Mouse (Mus musculus) forebrain, embryonic 11.5 days (tissue): Measurements from ENCODE around the gene Sacm1l. TPM values are rescaled to one million over a fixed set of nuclear protein-coding genes. Genes with fewer than 3 reads are reported as not detected.

ENCODE experiments used
- ATAC-seq: fragments of 200-750 bp; cut with Nextera tagmentation; replicated peaks from 2 replicates; pipeline ENCODE4 v1.8.0; 2017; ENCODE audit warnings: moderate TSS enrichment; ENCODE audit not compliant: low FRiP score
- DNase-seq: peaks from one replicate; pipeline ENCODE4 v3.0.0-alpha.2; 2017; ENCODE audit warnings: low spot score
- H3K27ac ChIP-seq: fragments of 300-500 bp; sonication (generic); 2 replicates; pipeline ENCODE4 v1.5.1; 2014; ENCODE audit warnings: low read depth, low read length
- H3K27me3 ChIP-seq: fragments of 300-500 bp; sonication (generic); 2 replicates; pipeline ENCODE4 v1.6.1; 2014; ENCODE audit warnings: mild to moderate bottlenecking, low read length, mixed read lengths; ENCODE audit not compliant: control insufficient read depth, insufficient read depth
- H3K36me3 ChIP-seq: fragments of 300-500 bp; sonication (generic); 2 replicates; pipeline ENCODE4 v1.6.1; 2014; ENCODE audit warnings: mild to moderate bottlenecking, low read length, moderate library complexity, mixed read lengths; ENCODE audit not compliant: control insufficient read depth, insufficient read depth
- H3K4me1 ChIP-seq: fragments of 300-500 bp; sonication (generic); replicated peaks from 2 replicates; pipeline ENCODE4 v1.6.1; 2014; ENCODE audit warnings: low read length, mixed read lengths; ENCODE audit not compliant: control insufficient read depth, insufficient read depth
- H3K4me2 ChIP-seq: fragments of 300-500 bp; sonication (generic); 2 replicates; pipeline ENCODE4 v1.6.1; 2014; ENCODE audit warnings: low read depth, mild to moderate bottlenecking, low read length, moderate library complexity, mixed read lengths; ENCODE audit not compliant: severe bottlenecking
- H3K4me3 ChIP-seq: fragments of 300-500 bp; sonication (generic); 2 replicates; pipeline ENCODE4 v1.5.1; 2014; ENCODE audit warnings: low read depth, low read length
- H3K9ac ChIP-seq: fragments of 300-500 bp; sonication (generic); 2 replicates; pipeline ENCODE4 v1.6.1; 2014; ENCODE audit warnings: low read length
- H3K9me3 ChIP-seq: fragments of 300-500 bp; sonication (generic); 2 replicates; pipeline ENCODE4 v1.6.1; 2016; ENCODE audit warnings: low read length, mixed read lengths; ENCODE audit not compliant: control insufficient read depth
- WGBS: fragments of 180-500 bp; shearing (Covaris S2); extraction: QIAGEN DNeasy Blood & Tissue Kit; methylation state at CpG from one replicate; pipeline ENCODE4 v1.1.7; 2014; 5-methylcytosine and 5-hydroxymethylcytosine counted together
- polyA plus RNA-seq: library from polyadenylated mRNA; unstranded; fragments of >200 nt; fragmentation: Nextera tagmentation; extraction: Ambion mirVana; gene quantifications from 2 replicates; pipeline ENCODE4 v1.2.1, GENCODE M21; 2014

The Sacm1l gene
- polyA plus RNA-seq, 1 experiment from 2014 or later: 46.4 TPM

- no peaks in the 10 kb centered on the region for H3K9me3 ChIP-seq
Observed at GRCm38 (mm10) chr9:123489073-123489472, 40.5 kb upstream of the Sacm1l start.

GRCm38 (mm10) chr9:123489727-123490343 is 39.7 kb upstream of the Sacm1l start:
- H3K27me3 ChIP-seq: no peaks in the 10 kb centered on the region
- H3K9me3 ChIP-seq: no peaks in the 10 kb centered on the region
- H3K4me3 ChIP-seq: no peak overlapping the region
- DNase-seq (no peak), ATAC-seq (no peak)
- no peak overlapping the region for H3K27ac ChIP-seq
- H3K36me3 ChIP-seq: no peaks in the 10 kb centered on the region
- H3K9ac ChIP-seq: no peak overlapping the region
- H3K4me1 ChIP-seq: 0 out of 2 replicates have a peak, but pooled peaks cover 2% of the 10 kb centered on the region
- no peak overlapping the region for H3K4me2 ChIP-seq
- WGBS: 74% methylated on average over 9 of the region's 9 CpGs

More at GRCm38 (mm10) chr9:123489073-123489472, 40.5 kb upstream of the Sacm1l start:
- no peaks in the 10 kb centered on the region for H3K36me3 ChIP-seq
- H3K27me3 ChIP-seq: no peaks in the 10 kb centered on the region
- H3K9ac ChIP-seq: no peak overlapping the region
- no peak for DNase-seq
- H3K4me1 ChIP-seq: 0 out of 2 replicates have a peak, but pooled peaks cover 2% of the 10 kb centered on the region
- H3K4me3 ChIP-seq: no peak overlapping the region
- no peak overlapping the region for H3K27ac ChIP-seq
- 88% methylated on average over 2 of the region's 2 CpGs for WGBS
- H3K4me2 ChIP-seq: no peak overlapping the region
- ATAC-seq: no peak

- Histone ChIP-seq H3K4me1 (0 out of 2 replicates have a peak, but pooled peaks cover 2% of the 10 kb centered on the region), H3K4me3 (no peak overlapping the region), H3K36me3 (no peaks in the 10 kb centered on the region), H3K27ac (no peak overlapping the region), H3K27me3 (no peaks in the 10 kb centered on the region), H3K4me2 (no peak overlapping the region), H3K9me3 (no peaks in the 10 kb centered on the region), H3K9ac (no peak overlapping the region)
- ATAC-seq (no peak), DNase-seq (no peak)
- WGBS: 83% methylated on average over 5 of the region's 5 CpGs
Observed at GRCm38 (mm10) chr9:123490930-123491329, 38.6 kb upstream of the Sacm1l start.

- DNase-seq: peak; percentile 55
- 80% methylated on average over 9 of the region's 9 CpGs for WGBS
- Histone ChIP-seq H3K4me3 (no peak overlapping the region), H3K4me2 (no peak overlapping the region), H3K27me3 (no peaks in the 10 kb centered on the region), H3K36me3 (no peaks in the 10 kb centered on the region), H3K9ac (no peak overlapping the region), H3K4me1 (0 out of 2 replicates have a peak, but pooled peaks cover 2% of the 10 kb centered on the region), H3K27ac (no peak overlapping the region), H3K9me3 (no peaks in the 10 kb centered on the region)
- no peak for ATAC-seq
Observed at GRCm38 (mm10) chr9:123491917-123492585, 37.5 kb upstream of the Sacm1l start.

- WGBS: 15% methylated on average over 13 of the region's 13 CpGs
- Histone ChIP-seq H3K4me3 (no peak overlapping the region), H3K27me3 (no peaks in the 10 kb centered on the region), H3K27ac (no peak overlapping the region), H3K9ac (no peak overlapping the region), H3K9me3 (no peaks in the 10 kb centered on the region), H3K4me1 (0 out of 2 replicates have a peak, but pooled peaks cover 2% of the 10 kb centered on the region), H3K4me2 (no peak overlapping the region), H3K36me3 (no peaks in the 10 kb centered on the region)
- ATAC-seq (no peak), DNase-seq (no peak)
Observed at GRCm38 (mm10) chr9:123496665-123497064, 32.9 kb upstream of the Sacm1l start.

GRCm38 (mm10) chr9:123497906-123498305 is 31.7 kb upstream of the Sacm1l start:
- H3K27me3 ChIP-seq: no peaks in the 10 kb centered on the region
- H3K36me3 ChIP-seq: no peaks in the 10 kb centered on the region
- no peaks in the 10 kb centered on the region for H3K4me1 ChIP-seq
- H3K27ac ChIP-seq: no peak overlapping the region
- no peak overlapping the region for H3K9ac ChIP-seq
- ATAC-seq (no peak), DNase-seq (no peak)
- no peak overlapping the region for H3K4me3 ChIP-seq
- 93% methylated on average over 5 of the region's 5 CpGs for WGBS
- no peaks in the 10 kb centered on the region for H3K9me3 ChIP-seq
- no peak overlapping the region for H3K4me2 ChIP-seq

- Histone ChIP-seq H3K4me3 (no peak overlapping the region), H3K9ac (no peak overlapping the region), H3K4me1 (no peaks in the 10 kb centered on the region), H3K27ac (no peak overlapping the region), H3K4me2 (no peak overlapping the region), H3K27me3 (no peaks in the 10 kb centered on the region), H3K9me3 (no peaks in the 10 kb centered on the region), H3K36me3 (no peaks in the 10 kb centered on the region)
- DNase-seq: no peak
- no peak for ATAC-seq
- WGBS: 84% methylated on average over 4 of the region's 4 CpGs
Observed at GRCm38 (mm10) chr9:123500480-123500879, 29.1 kb upstream of the Sacm1l start.

GRCm38 (mm10) chr9:123503171-123503834 is 26.3 kb upstream of the Sacm1l start:
- ATAC-seq: no peak
- Histone ChIP-seq H3K27ac (no peak overlapping the region), H3K9me3 (no peaks in the 10 kb centered on the region), H3K4me2 (no peak overlapping the region), H3K4me3 (no peak overlapping the region), H3K36me3 (no peaks in the 10 kb centered on the region), H3K9ac (no peak overlapping the region), H3K4me1 (no peaks in the 10 kb centered on the region), H3K27me3 (no peaks in the 10 kb centered on the region)
- WGBS: 87% methylated on average over 5 of the region's 5 CpGs
- DNase-seq: no peak
